Comparison of ENCODE assay signal across 30 mouse cellular contexts in the genomic region with DNA sequence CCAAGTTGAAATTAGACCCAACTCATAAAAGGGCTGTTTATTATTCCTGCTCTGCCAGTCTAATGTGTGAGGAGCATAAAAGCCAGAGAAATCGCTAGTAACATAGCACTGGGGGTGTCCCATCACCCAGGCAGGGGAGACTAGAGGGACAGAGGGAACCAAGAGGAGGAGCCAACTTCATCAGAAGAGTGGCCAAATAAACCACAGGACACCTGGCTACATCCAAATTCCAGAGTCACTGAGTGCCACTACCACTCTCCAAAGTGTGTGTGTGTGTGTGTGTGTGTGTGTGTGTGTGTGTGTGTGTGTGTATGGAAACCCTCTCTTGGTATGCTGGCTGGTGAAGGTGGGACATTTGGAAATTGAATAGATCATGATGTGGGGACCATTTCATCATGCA. TPM values are rescaled to one million over a fixed set of nuclear protein-coding genes. Genes with fewer than 3 reads are reported as not detected.
"Had no signal": no experiment of that assay in that cellular context is flagged by ENCODE, and none has a peak within 500 bp of the region (broad histone marks: within the 10 kb centered on the region; RNA-seq: fewer than 3 reads in every experiment).

No protein-coding gene starts in this region.

- H3K9me3 ChIP-seq: embryonic facial prominence, embryonic 10.5 days; embryonic facial prominence, embryonic 12.5 days; embryonic facial prominence, embryonic 13.5 days; embryonic facial prominence, embryonic 15.5 days; forebrain, embryonic 10.5 days; forebrain, embryonic 12.5 days; forebrain, embryonic 13.5 days; forebrain, embryonic 15.5 days had no signal

- H3K36me3 ChIP-seq: embryonic facial prominence, embryonic 10.5 days; embryonic facial prominence, embryonic 12.5 days; embryonic facial prominence, embryonic 13.5 days; embryonic facial prominence, embryonic 15.5 days; forebrain, embryonic 10.5 days; forebrain, embryonic 12.5 days; forebrain, embryonic 15.5 days had no signal

- ATAC-seq: forebrain, embryonic 13.5 days; forebrain, embryonic 14.5 days; forebrain, embryonic 15.5 days; forebrain, embryonic 16.5 days; forebrain, postnatal 0 days had no signal

- H3K27ac ChIP-seq: embryonic facial prominence, embryonic 10.5 days; embryonic facial prominence, embryonic 12.5 days; embryonic facial prominence, embryonic 13.5 days; embryonic facial prominence, embryonic 15.5 days; forebrain, embryonic 10.5 days; forebrain, embryonic 12.5 days; forebrain, embryonic 13.5 days; forebrain, embryonic 15.5 days; gastrocnemius, adult 2 months; heart, adult 2 months had no signal

- H3K9ac ChIP-seq: embryonic facial prominence, embryonic 12.5 days; embryonic facial prominence, embryonic 13.5 days; embryonic facial prominence, embryonic 15.5 days; forebrain, embryonic 12.5 days; forebrain, embryonic 13.5 days; forebrain, embryonic 15.5 days; forebrain, postnatal 0 days had no signal

- H3K27me3 ChIP-seq: embryonic facial prominence, embryonic 12.5 days; embryonic facial prominence, embryonic 13.5 days; embryonic facial prominence, embryonic 15.5 days; forebrain, embryonic 12.5 days; forebrain, embryonic 15.5 days had no signal

- H3K4me3 ChIP-seq: embryonic facial prominence, embryonic 10.5 days; embryonic facial prominence, embryonic 12.5 days; embryonic facial prominence, embryonic 13.5 days; embryonic facial prominence, embryonic 15.5 days; erythroblast, embryonic 14.5 days; forebrain, embryonic 10.5 days; forebrain, embryonic 12.5 days; forebrain, embryonic 13.5 days; forebrain, embryonic 15.5 days; gastrocnemius, adult 2 months; heart, adult 2 months had no signal

- H3K4me2 ChIP-seq: embryonic facial prominence, embryonic 12.5 days; embryonic facial prominence, embryonic 13.5 days; embryonic facial prominence, embryonic 15.5 days; forebrain, embryonic 12.5 days; forebrain, embryonic 13.5 days; forebrain, embryonic 15.5 days had no signal

- DNase-seq: cerebellum, adult 8-10 months; cerebellum, adult 9-10 months; cerebellum, adult 9-11 months; cerebellum, postnatal 36 days; embryo, embryonic 11 days; forebrain, postnatal 0 days; gastrocnemius, adult 2 months; gastrocnemius, postnatal 10 days; gastrocnemius, postnatal 14 days; gastrocnemius, postnatal 25 days; gastrocnemius, postnatal 36 days; heart, adult 11 months; heart, adult 18-20 months; heart, adult 2 months had no signal

RNA-seq across cellular contexts. Expression of a gene that starts 32.2 kb away (rescaled TPM):
- total RNA-seq: common myeloid progenitor, adult 5-6 weeks; gastrocnemius, adult 18-20 months; gastrocnemius, adult 2 months; gastrocnemius, adult 8-10 months; gastrocnemius, postnatal 25 days; gastrocnemius, postnatal 36 days; granulocyte monocyte progenitor cell, adult 5-6 weeks; heart, adult 18-20 months; heart, adult 2 months had no signal
- polyA plus RNA-seq: embryonic facial prominence, embryonic 12.5 days; erythroblast, embryonic 14.5 days; forebrain, embryonic 11.5 days had no signal

RNA-seq across cellular contexts. Expression of a gene that starts 49.3 kb away (rescaled TPM):
- total RNA-seq: common myeloid progenitor, adult 5-6 weeks; granulocyte monocyte progenitor cell, adult 5-6 weeks had no signal
- polyA plus RNA-seq: erythroblast, embryonic 14.5 days had no signal
